Mouse (Mus musculus): ENCODE measurements around the gene Akap13.
A peak's percentile ranks its signal among the peaks of the same experiment; 100 is the strongest.
"Not testable (repeated sequence)": the region's sequence is repeated elsewhere in the genome, so short reads cannot be mapped to it uniquely, and the experiment has no call there.

Gene Akap13

GRCm38 (mm10) chr7:75788069-75788800 is 332.9 kb downstream of the Akap13 start:
- DNase-seq (ENCODE audit: low read depth in 2 of 2, low spot score in 2 of 2), result not testable (repeated sequence)

DNA sequence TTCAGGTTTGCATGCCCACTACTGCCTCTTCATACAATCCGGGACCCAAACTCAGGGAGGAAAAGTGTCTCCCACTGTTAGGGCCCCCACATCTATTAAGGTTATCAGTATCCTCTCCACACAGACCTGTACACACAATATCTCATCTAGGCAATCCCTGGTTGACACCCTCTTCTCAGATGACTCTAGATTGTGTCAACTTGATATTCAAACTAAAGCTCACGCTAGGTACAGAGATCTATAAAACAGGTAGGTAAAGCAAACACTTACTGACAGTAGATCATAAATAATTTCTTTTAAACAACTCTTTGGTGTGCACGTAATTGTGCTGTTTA is 333.4 kb downstream of the Akap13 start:
- not testable (repeated sequence) for DNase-seq (ENCODE audit: low read depth in 2 of 2, low spot score in 2 of 2)

GRCm38 (mm10) chr7:75789746-75790145 is 334.4 kb downstream of the Akap13 start:
- no peak for DNase-seq (ENCODE audit: low read depth in 2 of 2, low spot score in 2 of 2)

- not testable (repeated sequence) for DNase-seq (ENCODE audit: low read depth in 2 of 2, low spot score in 2 of 2)
Observed at GRCm38 (mm10) chr7:75791092-75791837, 335.9 kb downstream of the Akap13 start.

DNA sequence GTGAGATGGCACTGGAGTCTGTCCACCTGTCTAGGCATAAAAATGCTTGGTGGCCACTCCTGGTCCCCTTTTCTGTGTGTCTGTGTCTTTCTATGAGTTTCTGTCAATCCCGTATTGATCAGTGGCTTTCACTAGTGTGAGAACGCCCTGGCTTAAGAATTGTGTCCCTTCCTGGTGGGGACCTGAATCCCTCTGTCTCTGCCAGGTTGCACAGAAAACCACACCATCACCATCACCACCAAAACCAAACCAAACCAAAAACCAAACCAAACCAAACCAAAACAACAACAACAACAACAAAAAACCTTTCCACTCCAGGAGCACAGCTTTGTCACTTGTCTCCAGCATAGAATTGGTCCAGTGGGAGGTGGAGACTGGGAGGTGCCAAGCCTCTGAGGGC is 337.8 kb downstream of the Akap13 start:
- no peak for DNase-seq (ENCODE audit: low read depth in 2 of 2, low spot score in 2 of 2)

- no peak for DNase-seq (ENCODE audit: low read depth in 2 of 2, low spot score in 2 of 2)
Observed at GRCm38 (mm10) chr7:75793654-75794335, 338.5 kb downstream of the Akap13 start.

GRCm38 (mm10) chr7:75795106-75795505 is 339.8 kb downstream of the Akap13 start:
- DNase-seq (ENCODE audit: low read depth in 2 of 2, low spot score in 2 of 2), result peak; percentile 53 to 61

DNA sequence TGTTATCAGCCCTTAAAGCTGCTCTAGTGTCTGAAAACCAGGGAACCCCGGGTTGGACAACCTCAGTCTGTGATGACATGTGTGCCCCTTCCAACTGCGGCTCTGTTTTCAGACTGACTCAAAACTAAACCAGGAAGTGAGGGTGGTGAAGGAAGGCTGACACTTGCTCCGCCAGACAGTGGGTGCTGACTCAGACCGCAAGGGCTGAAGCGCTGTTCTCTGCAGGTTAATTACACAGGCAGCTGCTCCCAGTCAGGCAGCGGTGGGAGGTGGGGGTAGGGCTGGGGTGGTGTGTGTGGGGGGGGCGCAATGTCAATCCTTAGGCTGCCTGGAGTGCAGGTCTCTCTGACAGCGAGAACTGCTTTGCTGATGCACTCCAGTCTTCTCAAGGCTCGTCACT is 341.1 kb downstream of the Akap13 start:
- peak; percentile 59 to 64 for DNase-seq (ENCODE audit: low read depth in 2 of 2, low spot score in 2 of 2)

DNA sequence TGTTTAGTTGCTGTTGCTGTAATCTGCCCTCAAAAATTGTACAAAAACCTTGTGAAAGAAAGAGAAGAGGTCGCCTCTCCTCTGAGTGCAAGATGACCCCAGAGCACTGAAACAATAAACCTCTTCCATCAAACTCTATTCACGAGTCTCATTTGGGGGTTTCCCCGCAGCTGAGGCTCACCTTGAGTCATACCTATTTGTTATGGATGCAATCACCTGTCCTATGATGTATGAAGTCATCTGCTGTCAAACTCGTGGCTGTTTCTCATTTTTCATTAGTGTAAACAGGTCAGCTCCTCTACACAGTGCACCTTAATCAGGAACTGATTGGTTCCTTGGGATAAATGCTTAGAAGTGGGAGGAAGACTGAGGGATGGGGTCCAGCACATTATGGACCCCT is 345.2 kb downstream of the Akap13 start:
- no peak for DNase-seq (ENCODE audit: low read depth in 2 of 2, low spot score in 2 of 2)

DNA sequence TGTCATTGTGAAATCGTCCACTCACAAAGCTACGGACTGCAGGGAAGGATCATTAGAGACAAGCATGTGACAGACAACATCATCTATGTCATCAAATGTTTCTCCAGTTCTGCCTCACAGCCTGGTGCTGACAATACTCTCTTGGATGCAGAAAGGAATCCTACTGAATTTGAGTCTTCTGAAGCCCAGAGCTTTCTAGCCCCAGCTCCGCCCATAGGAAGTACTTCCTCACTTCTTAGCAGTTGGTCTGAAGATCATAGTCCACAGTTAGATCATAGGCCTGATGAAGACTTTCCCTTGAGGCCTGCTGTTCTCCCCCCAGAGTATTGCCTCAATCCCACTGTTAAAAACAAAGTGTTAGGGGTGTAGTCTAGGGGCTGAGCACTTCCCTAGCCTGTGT is 345.7 kb downstream of the Akap13 start:
- no peak for DNase-seq (ENCODE audit: low read depth in 2 of 2, low spot score in 2 of 2)

- no peak for DNase-seq (ENCODE audit: low read depth in 2 of 2, low spot score in 2 of 2)
Observed at GRCm38 (mm10) chr7:75801621-75802358, 346.5 kb downstream of the Akap13 start.

DNA sequence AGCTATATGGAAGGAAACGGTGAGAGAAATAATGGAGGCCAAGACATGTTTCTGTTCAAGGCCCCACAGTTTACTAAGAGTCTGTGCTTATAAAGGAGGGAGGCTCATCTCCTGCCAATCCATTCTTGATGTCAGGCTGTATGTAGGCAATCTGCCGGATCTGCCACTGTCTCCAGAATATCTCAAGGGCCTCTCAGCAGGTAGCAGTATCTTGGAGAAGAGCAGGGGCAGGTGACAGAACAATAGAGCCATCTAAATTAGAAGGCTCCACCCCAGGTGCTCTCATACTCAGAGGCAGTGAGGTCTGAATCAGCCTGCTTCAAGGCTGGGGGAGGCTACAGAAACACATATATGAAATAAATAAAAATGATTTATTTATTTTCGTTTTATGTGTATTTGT is 347.6 kb downstream of the Akap13 start:
- DNase-seq (ENCODE audit: low read depth in 2 of 2, low spot score in 2 of 2), result no peak

All from CD8-positive naive resting alpha-beta T cell, adult 2 months (primary cell).